Mouse (Mus musculus): Measurements from ENCODE around the gene Fbxo27.

The Fbxo27 gene

GRCm38 (mm10) chr7:28709454-28709853 lies 16.8 kb downstream of the Fbxo27 start:
- DNase-seq = no peak

GRCm38 (mm10) chr7:28710962-28711361 lies 18.3 kb downstream of the Fbxo27 start:
- DNase-seq = no peak

GRCm38 (mm10) chr7:28714667-28715066 lies 22.0 kb downstream of the Fbxo27 start:
- DNase-seq = no peak

- DNase-seq = no peak
Measured at GRCm38 (mm10) chr7:28715598-28715997, 22.9 kb downstream of the Fbxo27 start.

GRCm38 (mm10) chr7:28716590-28717281 lies 24.1 kb downstream of the Fbxo27 start, which contains the start of gene Fbxo17:
Fbxo17 (plus strand) TSS chr7:28716804.
- DNase-seq = peak in 1 of 2 experiments; percentile 11

GRCm38 (mm10) chr7:28717726-28718125 lies 25.1 kb downstream of the Fbxo27 start:
- DNase-seq = no peak

GRCm38 (mm10) chr7:28719159-28719558 lies 26.5 kb downstream of the Fbxo27 start:
- DNase-seq = no peak

GRCm38 (mm10) chr7:28719650-28720049 lies 27.0 kb downstream of the Fbxo27 start:
- DNase-seq = no peak

GRCm38 (mm10) chr7:28720753-28721537 lies 28.3 kb downstream of the Fbxo27 start:
- DNase-seq = no peak

GRCm38 (mm10) chr7:28722079-28722478 lies 29.4 kb downstream of the Fbxo27 start:
- DNase-seq = no peak

- DNase-seq = no peak
Measured at GRCm38 (mm10) chr7:28724613-28725012, 32.0 kb downstream of the Fbxo27 start.

- peak; percentile 40 to 58 for DNase-seq
Measured at GRCm38 (mm10) chr7:28726600-28726999, 34.0 kb downstream of the Fbxo27 start.

GRCm38 (mm10) chr7:28727649-28728340 lies 35.1 kb downstream of the Fbxo27 start:
- DNase-seq = no peak

- peak; percentile 93 to 95 for DNase-seq
Measured at GRCm38 (mm10) chr7:28732341-28733142, 39.9 kb downstream of the Fbxo27 start.

- no peak for DNase-seq
Measured at GRCm38 (mm10) chr7:28733211-28733610, 40.6 kb downstream of the Fbxo27 start.

- no peak for DNase-seq
Measured at GRCm38 (mm10) chr7:28735701-28736100, 43.1 kb downstream of the Fbxo27 start.

GRCm38 (mm10) chr7:28739829-28740228 lies 47.2 kb downstream of the Fbxo27 start:
- no peak for DNase-seq

- no peak for DNase-seq
Measured at GRCm38 (mm10) chr7:28740949-28741348, 48.3 kb downstream of the Fbxo27 start.

GRCm38 (mm10) chr7:28741368-28741708 lies 48.7 kb downstream of the Fbxo27 start:
- no peak for DNase-seq

- DNase-seq = peak; percentile 98
Measured at GRCm38 (mm10) chr7:28741709-28742438, 49.2 kb downstream of the Fbxo27 start, which contains the start of the genes Mrps12 and Sars2. Mrps12 (minus strand) TSS chr7:28741820. Sars2 (plus strand) TSS chr7:28741992.

All from kidney, adult 8-10 months (tissue).